Mouse (Mus musculus) stomach, postnatal 0 days (tissue): ENCODE data around the gene Ensa. TPM values are rescaled to one million over a fixed set of nuclear protein-coding genes. Genes with fewer than 3 reads are reported as not detected.
"Not testable (repeated sequence)": the region's sequence is repeated elsewhere in the genome, so short reads cannot be mapped to it uniquely, and the experiment has no call there.

Experiments
- ATAC-seq: fragments of 200-750 bp; cut with Nextera tagmentation; 2 replicates; pipeline ENCODE4 v1.8.0; 2017; ENCODE audit not compliant: low FRiP score, low TSS enrichment
- DNase-seq: peaks from one replicate; pipeline ENCODE4 v3.0.0-alpha.2; 2016; ENCODE audit warnings: low spot score
- H3K27ac ChIP-seq: fragments of 300-500 bp; sonication (generic); replicated peaks from 2 replicates; pipeline ENCODE4 v1.5.1; 2014; ENCODE audit warnings: mild to moderate bottlenecking, control low read depth
- H3K27me3 ChIP-seq: fragments of 300-500 bp; sonication (generic); 2 replicates; pipeline ENCODE4 v1.6.1; 2014; ENCODE audit warnings: low read length; ENCODE audit not compliant: control insufficient read depth, insufficient read depth
- H3K36me3 ChIP-seq: fragments of 300-500 bp; sonication (generic); 2 replicates; pipeline ENCODE4 v1.6.1; 2014; ENCODE audit warnings: low read length, mixed read lengths; ENCODE audit not compliant: control insufficient read depth, insufficient read depth
- H3K4me1 ChIP-seq: fragments of 300-500 bp; sonication (generic); replicated peaks from 2 replicates; pipeline ENCODE4 v1.6.1; 2014; ENCODE audit warnings: antibody characterized with exemption; ENCODE audit not compliant: control insufficient read depth, insufficient read depth
- H3K4me2 ChIP-seq: fragments of 300-500 bp; sonication (generic); replicated peaks from 2 replicates; pipeline ENCODE4 v1.6.1; 2014; ENCODE audit warnings: low read depth, mild to moderate bottlenecking, control low read depth, moderate library complexity
- H3K4me3 ChIP-seq: fragments of 300-500 bp; sonication (generic); 2 replicates; pipeline ENCODE4 v1.5.1; 2014; ENCODE audit warnings: low read depth, low read length, control low read depth
- H3K9ac ChIP-seq: fragments of 300-500 bp; sonication (generic); 2 replicates; pipeline ENCODE4 v1.6.1; 2014; ENCODE audit warnings: mild to moderate bottlenecking, low read length, control low read depth, mixed read lengths
- H3K9me3 ChIP-seq: fragments of 300-500 bp; sonication (generic); 2 replicates; pipeline ENCODE4 v1.6.1; 2016; ENCODE audit warnings: low read length; ENCODE audit not compliant: control insufficient read depth
- CTCF ChIP-seq: IDR thresholded peaks from 2 replicates; pipeline ENCODE4 v1.5.1; 2016; ENCODE audit warnings: antibody characterized with exemption, low read depth, mild to moderate bottlenecking, moderate library complexity
- EP300 ChIP-seq: optimal IDR thresholded peaks from 2 replicates; pipeline ENCODE3; 2016; ENCODE audit warnings: antibody characterized with exemption
- WGBS: fragments of 180-500 bp; shearing (Covaris S2); extraction: QIAGEN DNeasy Blood & Tissue Kit; methylation state at CpG from one replicate; pipeline ENCODE4 v1.1.7; 2014; 5-methylcytosine and 5-hydroxymethylcytosine counted together
- polyA plus RNA-seq: library from polyadenylated mRNA; unstranded; fragments of >200 nt; fragmentation: Nextera tagmentation; extraction: Ambion mirVana; gene quantifications from 2 replicates; pipeline ENCODE4 v1.2.1, GENCODE M21; 2015

Ensa gene
- polyA plus RNA-seq, 1 experiment from 2014 or later, result 44.2 TPM

DNA sequence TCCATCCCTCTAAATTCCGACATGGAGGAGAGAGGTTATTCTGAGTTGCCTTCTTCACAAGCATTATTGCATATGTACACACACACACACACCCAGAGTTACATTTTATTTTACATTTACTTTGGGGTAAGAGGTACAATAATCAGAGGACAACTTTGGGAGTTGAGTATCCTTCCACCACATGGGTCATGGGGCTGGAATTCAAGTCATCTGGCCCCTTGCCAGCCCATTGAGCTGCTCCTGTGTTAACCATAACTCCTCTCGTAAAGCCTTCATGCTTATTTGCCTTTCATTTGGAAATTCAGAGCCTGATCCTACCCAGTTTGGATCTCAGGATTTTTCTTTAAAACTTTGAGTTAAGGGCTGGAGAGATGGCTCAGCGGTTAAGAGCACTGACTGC is 18.7 kb upstream of the Ensa start:
- 80% methylated on average over 3 of the region's 3 CpGs for WGBS

DNA sequence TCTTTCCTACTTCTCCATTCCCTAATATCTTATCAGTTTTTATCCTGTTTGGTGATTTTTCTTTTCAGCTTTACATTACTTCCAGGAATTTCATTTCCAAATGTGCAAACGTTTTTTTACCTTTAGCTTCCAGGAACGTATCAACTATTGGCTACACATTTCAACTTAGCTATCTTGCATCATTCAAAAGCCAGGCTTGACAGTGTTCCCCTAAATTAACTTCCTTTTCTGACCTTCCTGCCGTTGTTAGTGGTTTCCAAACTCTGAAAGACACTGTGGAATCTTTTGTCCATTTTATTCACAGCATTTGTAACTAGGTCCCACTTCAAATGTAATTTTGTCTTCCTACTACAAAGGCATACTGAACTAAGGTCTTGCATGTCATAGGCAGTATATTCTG is 15.6 kb upstream of the Ensa start:
- Histone ChIP-seq H3K27me3 (no peaks in the 10 kb centered on the region), H3K4me2 (no peak overlapping the region), H3K4me3 (no peak overlapping the region), H3K9me3 (no peaks in the 10 kb centered on the region), H3K4me1 (no peaks in the 10 kb centered on the region), H3K9ac (no peak overlapping the region), H3K36me3 (peaks cover 6% of the 10 kb centered on the region; the same call in 1 of the 2 replicates), H3K27ac (no peak overlapping the region)
- DNase-seq (no peak), ATAC-seq (no peak)
- TF ChIP-seq CTCF (no peak), EP300 (no peak)
- WGBS, result 62% methylated on average over 3 of the region's 3 CpGs

More for the DNA sequence above, 18.7 kb upstream of the Ensa start:
- DNase-seq, result no peak
- no peaks in the 10 kb centered on the region for H3K27me3 ChIP-seq
- H3K4me2 ChIP-seq, result no peak overlapping the region
- H3K27ac ChIP-seq, result no peak overlapping the region
- no peaks in the 10 kb centered on the region for H3K9me3 ChIP-seq
- peaks cover 6% of the 10 kb centered on the region; the same call in 1 of the 2 replicates for H3K36me3 ChIP-seq
- TF ChIP-seq CTCF, result no peak
- no peak overlapping the region for H3K4me3 ChIP-seq
- ATAC-seq, result no peak
- no peaks in the 10 kb centered on the region for H3K4me1 ChIP-seq
- H3K9ac ChIP-seq, result no peak overlapping the region

DNA sequence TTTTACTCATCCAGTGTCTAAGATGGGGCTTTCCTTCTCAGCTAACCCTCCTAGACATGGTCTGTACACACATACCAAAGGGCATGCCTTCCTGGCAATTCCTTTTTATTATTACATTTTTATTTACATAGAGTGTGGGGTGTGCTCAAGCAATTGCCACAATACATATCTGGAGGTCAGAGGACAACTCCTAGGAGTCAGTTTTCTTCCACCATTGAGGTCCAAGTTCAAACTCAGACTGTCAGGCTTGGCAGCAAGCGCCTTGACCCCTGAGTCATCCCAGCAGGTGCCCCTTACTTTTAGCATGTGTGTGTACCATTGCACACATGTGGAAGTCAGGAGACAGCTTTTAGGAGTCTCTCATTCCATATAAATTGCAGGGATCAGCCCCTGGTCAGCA is 10.8 kb upstream of the Ensa start:
- ATAC-seq, result no peak

DNA sequence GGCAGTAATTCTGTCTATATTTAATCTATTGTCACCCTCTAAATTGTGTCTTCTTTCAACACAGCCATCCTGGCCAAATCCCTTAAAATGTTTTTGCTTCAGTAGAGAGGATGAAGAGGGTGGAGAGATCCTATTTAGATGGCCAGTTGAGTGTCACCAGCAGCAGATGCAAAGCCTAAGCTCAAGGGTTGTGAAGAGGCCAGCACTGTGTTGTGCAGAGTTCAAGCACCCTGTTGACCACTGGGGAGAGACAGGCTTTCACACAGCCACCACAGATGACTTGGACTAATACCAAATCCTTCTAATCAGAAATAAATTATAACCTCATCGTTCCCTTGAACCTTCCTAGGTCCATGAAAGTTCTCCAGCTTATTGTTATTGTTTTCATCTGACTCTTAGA is 6.3 kb upstream of the Ensa start:
- no peak overlapping the region for H3K4me3 ChIP-seq
- no peak overlapping the region for H3K9ac ChIP-seq
- no peak for DNase-seq
- H3K4me1 ChIP-seq, result no peaks in the 10 kb centered on the region
- H3K27ac ChIP-seq, result no peak overlapping the region
- ATAC-seq, result no peak
- H3K4me2 ChIP-seq, result no peak overlapping the region
- H3K9me3 ChIP-seq, result no peaks in the 10 kb centered on the region
- H3K27me3 ChIP-seq, result no peaks in the 10 kb centered on the region
- 73% methylated on average over 1 of the region's 1 CpGs for WGBS
- H3K36me3 ChIP-seq, result peaks cover 12% of the 10 kb centered on the region
- no peak for TF ChIP-seq EP300
- no peak for TF ChIP-seq CTCF

More for the DNA sequence above, 10.8 kb upstream of the Ensa start:
- Histone ChIP-seq H3K36me3 (peaks cover 17% of the 10 kb centered on the region), H3K27me3 (no peaks in the 10 kb centered on the region), H3K4me3 (no peak overlapping the region), H3K4me1 (no peaks in the 10 kb centered on the region), H3K9me3 (no peaks in the 10 kb centered on the region), H3K27ac (no peak overlapping the region), H3K4me2 (no peak overlapping the region), H3K9ac (no peak overlapping the region)
- TF ChIP-seq EP300 (no peak), CTCF (no peak)
- 96% methylated on average over 1 of the region's 1 CpGs for WGBS
- no peak for DNase-seq

DNA sequence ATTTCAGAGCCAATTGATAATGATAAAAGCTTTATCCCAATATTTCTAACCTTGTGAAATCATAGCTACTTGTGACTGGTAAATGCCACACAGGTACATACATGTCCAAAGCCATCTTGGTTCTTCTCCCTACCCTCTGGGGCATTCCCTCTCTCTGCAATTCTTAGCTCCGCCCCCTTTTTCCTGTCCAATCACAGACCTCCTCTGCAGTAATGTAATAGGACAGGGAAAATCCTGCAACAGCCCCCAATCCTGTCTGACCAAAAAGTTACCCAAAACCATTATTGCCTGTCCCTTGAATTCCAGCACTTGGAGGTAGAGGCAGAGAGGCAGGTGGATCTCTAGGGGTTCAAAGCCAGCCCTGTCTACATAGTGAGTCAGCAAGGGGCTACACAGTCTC is 3.6 kb upstream of the Ensa start:
- Histone ChIP-seq H3K4me2 (no peak overlapping the region), H3K4me3 (no peak overlapping the region), H3K4me1 (no peaks in the 10 kb centered on the region), H3K9ac (no peak overlapping the region), H3K9me3 (no peaks in the 10 kb centered on the region), H3K27me3 (no peaks in the 10 kb centered on the region), H3K36me3 (peaks cover 10% of the 10 kb centered on the region), H3K27ac (no peak overlapping the region)
- 78% methylated on average over 1 of the region's 1 CpGs for WGBS
- no peak for ATAC-seq
- TF ChIP-seq CTCF (no peak), EP300 (no peak)
- no peak for DNase-seq

DNA sequence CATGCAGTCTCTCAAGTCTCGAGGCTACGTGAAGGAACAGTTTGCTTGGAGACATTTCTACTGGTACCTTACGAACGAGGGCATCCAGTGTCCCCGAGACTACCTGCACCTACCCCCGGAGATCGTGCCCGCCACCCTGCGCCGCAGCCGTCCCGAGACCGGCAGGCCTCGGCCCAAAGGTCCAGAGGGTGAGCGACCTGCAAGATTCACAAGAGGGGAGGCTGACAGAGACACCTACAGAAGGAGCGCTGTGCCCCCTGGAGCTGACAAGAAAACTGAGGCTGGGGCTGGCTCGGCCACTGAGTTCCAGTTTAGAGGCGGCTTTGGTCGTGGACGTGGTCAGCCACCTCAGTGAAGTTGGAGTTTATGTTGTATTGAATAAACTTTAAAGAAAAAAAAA is 2.4 kb upstream of the Ensa start:
- not testable (repeated sequence) for H3K9me3 ChIP-seq, H3K27me3 ChIP-seq, DNase-seq, H3K4me1 ChIP-seq, ATAC-seq, H3K4me3 ChIP-seq, H3K4me2 ChIP-seq, H3K27ac ChIP-seq, H3K36me3 ChIP-seq, H3K9ac ChIP-seq
- 97% methylated on average over 17 of the region's 20 CpGs for WGBS
